Mouse (Mus musculus): ENCODE results near the gene Dusp9. TPM values are rescaled to one million over a fixed set of nuclear protein-coding genes. Genes with fewer than 3 reads are reported as not detected.

Gene Dusp9
- total and polyA plus RNA-seq, 2 experiments from 2014 or later, result 1.1 to 2.3 TPM

DNA sequence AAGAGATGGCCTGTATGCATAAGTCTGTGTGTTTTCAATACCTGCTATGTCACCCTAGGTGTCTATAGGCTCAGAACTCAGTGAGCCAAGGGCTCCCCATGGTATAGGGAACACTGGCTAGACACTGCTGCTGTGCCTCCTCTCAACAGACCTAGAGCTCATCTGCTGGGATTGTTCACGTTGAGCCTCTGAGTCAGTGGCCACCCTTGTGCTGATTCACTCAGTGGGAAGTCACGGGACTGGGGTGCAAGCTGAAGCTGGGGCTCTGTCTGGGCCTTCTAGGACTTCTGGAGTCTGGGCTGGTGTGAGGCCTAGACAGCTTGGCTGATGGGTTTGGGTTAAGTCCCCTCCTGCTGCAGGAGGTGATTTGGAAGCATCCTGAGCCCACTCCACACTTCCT, 36.0 kb downstream of the Dusp9 start:
- 74% methylated on average over 2 of the region's 2 CpGs for WGBS
- Histone ChIP-seq H3K4me1 (ENCODE audit: insufficient read depth, low read length) (no peaks in the 10 kb centered on the region), H3K4me2 (ENCODE audit: low read depth, low read length) (peak overlapping the region; percentile 65), H3K4me3 (ENCODE audit: low read length) (0 out of 2 replicates have a peak overlapping the region, but pooled peaks have one; percentile 58), H3K9ac (replicated peaks; ENCODE audit: low read length) (no peak overlapping the region; the same call in 1 of the 2 replicates), H3K9me3 (ENCODE audit: low read length) (no peaks in the 10 kb centered on the region), H3K27ac (no peak overlapping the region), H3K27me3 (ENCODE audit: insufficient read depth, low read length) (no peaks in the 10 kb centered on the region), H3K36me3 (ENCODE audit: insufficient read depth, low read length) (no peaks in the 10 kb centered on the region)
- no peak for TF ChIP-seq CTCF (IDR thresholded peaks at IDR 0.05; ENCODE audit: low read depth)
- ATAC-seq (no peak), DNase-seq (ENCODE audit: low spot score) (no peak)

DNA sequence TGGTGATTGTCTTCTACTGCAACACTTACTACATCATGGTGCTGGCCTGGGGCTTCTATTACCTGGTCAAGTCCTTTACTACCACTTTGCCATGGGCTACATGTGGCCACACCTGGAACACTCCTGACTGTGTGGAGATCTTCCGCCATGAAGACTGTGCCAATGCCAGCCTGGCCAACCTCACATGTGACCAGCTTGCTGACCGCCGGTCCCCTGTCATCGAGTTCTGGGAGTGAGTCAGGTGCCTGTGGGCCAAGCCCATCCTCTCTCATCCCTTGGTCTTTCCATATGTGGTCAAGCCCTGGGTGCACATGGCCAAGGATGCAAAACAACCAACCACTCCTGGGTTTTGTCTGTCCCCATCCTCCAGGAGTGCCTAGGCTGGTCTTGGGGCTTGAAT, 37.4 kb downstream of the Dusp9 start:
- H3K4me1 ChIP-seq (ENCODE audit: insufficient read depth, low read length), result no peaks in the 10 kb centered on the region
- H3K9ac ChIP-seq (replicated peaks; ENCODE audit: low read length), result no peak overlapping the region
- no peaks in the 10 kb centered on the region for H3K9me3 ChIP-seq (ENCODE audit: low read length)
- 96% methylated on average over 4 of the region's 4 CpGs for WGBS
- no peak overlapping the region for H3K27ac ChIP-seq
- TF ChIP-seq CTCF (IDR thresholded peaks at IDR 0.05; ENCODE audit: low read depth), result no peak
- ATAC-seq (no peak), DNase-seq (ENCODE audit: low spot score) (no peak)
- no peaks in the 10 kb centered on the region for H3K36me3 ChIP-seq (ENCODE audit: insufficient read depth, low read length)
- no peak overlapping the region for H3K4me2 ChIP-seq (ENCODE audit: low read depth, low read length)
- H3K4me3 ChIP-seq (ENCODE audit: low read length), result no peak overlapping the region
- H3K27me3 ChIP-seq (ENCODE audit: insufficient read depth, low read length), result no peaks in the 10 kb centered on the region

DNA sequence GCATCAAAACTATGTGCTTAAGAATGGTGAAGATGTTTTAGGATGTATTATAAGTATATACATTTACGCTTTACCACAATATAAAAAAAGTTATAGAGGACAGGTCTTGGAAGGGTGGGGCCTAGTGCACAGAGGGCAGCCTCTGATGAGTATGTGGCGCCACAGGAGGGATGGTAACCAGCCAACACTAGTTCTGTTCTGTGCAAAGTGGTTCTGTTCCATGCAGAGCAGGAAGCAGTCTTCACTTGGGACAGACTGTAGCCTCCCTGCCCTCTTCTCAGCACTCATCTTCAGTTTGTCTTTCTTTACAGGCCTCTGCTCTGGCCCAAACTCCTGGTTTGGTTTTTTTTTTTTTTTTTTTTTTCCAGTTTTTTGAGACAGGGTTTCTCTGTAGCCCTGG, 44.9 kb downstream of the Dusp9 start:
- TF ChIP-seq CTCF (IDR thresholded peaks at IDR 0.05; ENCODE audit: low read depth), result no peak
- DNase-seq (ENCODE audit: low spot score), result no peak
- no peaks in the 10 kb centered on the region for H3K9me3 ChIP-seq (ENCODE audit: low read length)
- H3K27me3 ChIP-seq (ENCODE audit: insufficient read depth, low read length), result no peaks in the 10 kb centered on the region
- no peak overlapping the region for H3K4me3 ChIP-seq (ENCODE audit: low read length)
- H3K9ac ChIP-seq (replicated peaks; ENCODE audit: low read length), result no peak overlapping the region
- no peak overlapping the region for H3K27ac ChIP-seq
- no peak overlapping the region for H3K4me2 ChIP-seq (ENCODE audit: low read depth, low read length)
- peaks cover 8% of the 10 kb centered on the region; the same call in 1 of the 2 replicates for H3K36me3 ChIP-seq (ENCODE audit: insufficient read depth, low read length)
- 79% methylated on average over 2 of the region's 2 CpGs for WGBS
- no peaks in the 10 kb centered on the region for H3K4me1 ChIP-seq (ENCODE audit: insufficient read depth, low read length)
- ATAC-seq, result no peak

DNA sequence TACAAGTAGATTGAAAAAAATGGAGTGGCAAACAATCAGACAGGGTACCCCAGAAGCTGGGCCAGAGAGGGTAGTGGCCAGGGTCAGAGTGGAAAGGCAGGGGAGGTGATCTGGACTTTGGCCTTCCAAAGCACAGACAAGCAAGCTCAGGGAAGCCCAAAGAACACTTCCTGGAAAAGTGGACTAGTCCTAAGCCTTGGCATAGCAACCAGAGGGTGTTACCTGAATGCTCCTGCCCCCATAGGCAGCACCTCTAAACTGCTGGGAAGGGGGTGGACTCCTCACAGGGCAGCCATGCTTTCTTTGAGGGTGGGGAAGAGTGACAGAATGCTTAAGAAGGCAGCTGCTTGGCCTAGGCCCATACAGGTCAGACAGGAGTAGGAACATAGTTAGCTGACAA, 45.8 kb downstream of the Dusp9 start:
- H3K9me3 ChIP-seq (ENCODE audit: low read length), result no peaks in the 10 kb centered on the region
- no peak for ATAC-seq

DNA sequence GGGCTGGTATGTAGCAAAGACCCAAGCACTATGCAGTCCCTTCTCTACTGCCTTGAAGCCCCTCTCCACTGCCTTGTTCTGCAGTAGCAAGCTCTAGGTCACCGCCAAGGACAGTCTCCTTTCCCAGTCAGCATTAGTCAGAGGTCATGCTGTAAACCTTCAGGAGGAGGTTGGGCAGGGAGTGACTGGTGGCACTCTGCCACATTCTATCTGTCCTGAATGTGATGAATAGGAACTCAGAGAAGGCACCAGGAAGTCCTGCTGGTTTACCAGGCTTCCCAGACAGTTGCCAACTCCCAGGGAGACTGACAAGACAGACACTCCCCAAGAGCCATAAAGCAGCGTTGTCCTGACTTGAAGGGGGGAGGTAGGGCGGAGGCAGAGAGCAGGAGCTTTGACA, 46.4 kb downstream of the Dusp9 start:
- Histone ChIP-seq H3K27me3 (ENCODE audit: insufficient read depth, low read length) (no peaks in the 10 kb centered on the region), H3K27ac (no peak overlapping the region), H3K9ac (replicated peaks; ENCODE audit: low read length) (no peak overlapping the region), H3K4me3 (ENCODE audit: low read length) (no peak overlapping the region), H3K36me3 (ENCODE audit: insufficient read depth, low read length) (peaks cover 8% of the 10 kb centered on the region; the same call in 1 of the 2 replicates), H3K4me1 (ENCODE audit: insufficient read depth, low read length) (no peaks in the 10 kb centered on the region), H3K4me2 (ENCODE audit: low read depth, low read length) (no peak overlapping the region), H3K9me3 (ENCODE audit: low read length) (no peaks in the 10 kb centered on the region)
- ATAC-seq, result peak; percentile 43; the same call in 1 of the 2 replicates
- no peak for DNase-seq (ENCODE audit: low spot score)
- WGBS, result 56% methylated on average over 3 of the region's 3 CpGs
- TF ChIP-seq CTCF (IDR thresholded peaks at IDR 0.05; ENCODE audit: low read depth), result no peak

More for the DNA sequence above, 45.8 kb downstream of the Dusp9 start:
- Histone ChIP-seq H3K4me1 (ENCODE audit: insufficient read depth, low read length) (no peaks in the 10 kb centered on the region), H3K27ac (no peak overlapping the region), H3K4me3 (ENCODE audit: low read length) (no peak overlapping the region), H3K9ac (replicated peaks; ENCODE audit: low read length) (no peak overlapping the region), H3K27me3 (ENCODE audit: insufficient read depth, low read length) (no peaks in the 10 kb centered on the region), H3K4me2 (ENCODE audit: low read depth, low read length) (no peak overlapping the region), H3K36me3 (ENCODE audit: insufficient read depth, low read length) (peaks cover 8% of the 10 kb centered on the region; the same call in 1 of the 2 replicates)
- TF ChIP-seq CTCF (IDR thresholded peaks at IDR 0.05; ENCODE audit: low read depth), result no peak
- DNase-seq (ENCODE audit: low spot score), result no peak

DNA sequence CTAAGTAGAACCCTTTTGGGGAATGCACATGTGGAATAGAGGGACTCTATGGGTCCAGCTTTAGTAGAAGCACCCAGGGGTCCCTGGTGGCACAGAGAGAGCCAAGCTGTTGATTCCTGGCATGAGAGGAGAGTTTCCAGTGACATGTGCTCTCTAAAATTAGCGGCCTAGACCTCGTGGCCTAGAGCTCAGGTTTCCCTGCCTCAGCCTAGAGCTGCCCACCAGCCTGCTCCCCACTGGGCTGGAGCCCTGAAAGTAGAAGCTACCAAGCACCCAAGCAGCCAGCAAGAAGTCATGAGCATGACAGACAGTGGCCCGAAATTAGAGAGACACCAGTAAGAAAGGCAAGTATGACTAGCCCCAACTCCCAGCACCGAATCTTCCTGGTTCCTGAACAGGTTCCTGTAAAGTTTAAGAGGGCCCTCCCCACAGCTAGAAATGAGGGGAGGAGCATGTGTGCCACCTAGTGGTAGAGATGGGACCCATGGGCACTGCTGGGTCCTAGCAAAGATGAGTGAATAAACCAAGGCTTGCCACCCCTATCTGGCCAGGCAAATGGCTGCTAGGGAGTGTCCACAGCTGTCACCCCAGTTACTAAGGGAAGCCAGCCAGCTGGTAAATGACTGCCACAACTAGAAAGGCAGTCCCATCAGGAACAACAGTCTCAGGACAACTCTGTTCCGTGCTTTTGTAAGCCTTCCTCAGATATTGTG, 51.9 kb downstream of the Dusp9 start:
- ATAC-seq, result peak; percentile 63; the same call in 1 of the 2 replicates

More for the DNA sequence above, 51.9 kb downstream of the Dusp9 start:
- DNase-seq (ENCODE audit: low spot score), result peak; percentile 50
- WGBS, result 79% methylated on average over 5 of the region's 5 CpGs
- Histone ChIP-seq H3K4me1 (ENCODE audit: insufficient read depth, low read length) (no peaks in the 10 kb centered on the region), H3K4me2 (ENCODE audit: low read depth, low read length) (no peak overlapping the region), H3K9me3 (ENCODE audit: low read length) (no peaks in the 10 kb centered on the region), H3K9ac (replicated peaks; ENCODE audit: low read length) (no peak overlapping the region), H3K27ac (no peak overlapping the region), H3K36me3 (ENCODE audit: insufficient read depth, low read length) (peaks cover 8% of the 10 kb centered on the region; the same call in 1 of the 2 replicates), H3K4me3 (ENCODE audit: low read length) (no peak overlapping the region), H3K27me3 (ENCODE audit: insufficient read depth, low read length) (no peaks in the 10 kb centered on the region)
- TF ChIP-seq CTCF (IDR thresholded peaks at IDR 0.05; ENCODE audit: low read depth), result peak; percentile 73

Other genes with a start within 250 kb of the Dusp9 start
- gene Gm18336, start 240.7 kb upstream of the Dusp9 start, total RNA-seq (2014; rRNA removed), result 0.14 and 0.16 TPM in 2 replicates
- gene Gm18336, start 240.7 kb upstream of the Dusp9 start, polyA plus RNA-seq (2015; fragmentation: Nextera tagmentation; extraction: Ambion mirVana), result 0.06 TPM in 1 of 2 replicates, not detected in the other
- gene Zfp92, start 228.3 kb upstream of the Dusp9 start, total RNA-seq (2014; rRNA removed), result 4.5 TPM in 2 replicates
- gene Zfp92, start 228.3 kb upstream of the Dusp9 start, polyA plus RNA-seq (2015; fragmentation: Nextera tagmentation; extraction: Ambion mirVana), result 1.0 and 1.2 TPM in 2 replicates
- not detected in 2 replicates for gene Trex2, start 204.1 kb upstream of the Dusp9 start, total RNA-seq (2014; rRNA removed)
- gene Trex2, start 204.1 kb upstream of the Dusp9 start, polyA plus RNA-seq (2015; fragmentation: Nextera tagmentation; extraction: Ambion mirVana), result not detected in 2 replicates
- 22.0 and 33.5 TPM in 2 replicates for gene Haus7, start 180.4 kb upstream of the Dusp9 start, total RNA-seq (2014; rRNA removed)
- gene Haus7, start 180.4 kb upstream of the Dusp9 start, polyA plus RNA-seq (2015; fragmentation: Nextera tagmentation; extraction: Ambion mirVana), result 62.8 and 63.7 TPM in 2 replicates
- gene Bgn, start 155.8 kb upstream of the Dusp9 start, total RNA-seq (2014; rRNA removed), result 51.9 and 68.9 TPM in 2 replicates
- gene Bgn, start 155.8 kb upstream of the Dusp9 start, polyA plus RNA-seq (2015; fragmentation: Nextera tagmentation; extraction: Ambion mirVana), result 17.9 and 23.7 TPM in 2 replicates
- 40.9 and 44.0 TPM in 2 replicates for gene Atp2b3, start 136.3 kb upstream of the Dusp9 start, total RNA-seq (2014; rRNA removed)
- gene Atp2b3, start 136.3 kb upstream of the Dusp9 start, polyA plus RNA-seq (2015; fragmentation: Nextera tagmentation; extraction: Ambion mirVana), result 8.1 and 8.2 TPM in 2 replicates
- 109 and 116 TPM in 2 replicates for gene Pnck, start 20.7 kb downstream of the Dusp9 start, total RNA-seq (2014; rRNA removed)
- gene Pnck, start 20.7 kb downstream of the Dusp9 start, polyA plus RNA-seq (2015; fragmentation: Nextera tagmentation; extraction: Ambion mirVana), result 145 and 149 TPM in 2 replicates
- 60.6 and 61.1 TPM in 2 replicates for gene Slc6a8, start 33.7 kb downstream of the Dusp9 start, total RNA-seq (2014; rRNA removed)
- 7.6 and 8.2 TPM in 2 replicates for gene Slc6a8, start 33.7 kb downstream of the Dusp9 start, polyA plus RNA-seq (2015; fragmentation: Nextera tagmentation; extraction: Ambion mirVana)
- 50.1 and 50.6 TPM in 2 replicates for gene Bcap31, start 76.8 kb downstream of the Dusp9 start, total RNA-seq (2014; rRNA removed)
- 150 and 157 TPM in 2 replicates for gene Bcap31, start 76.8 kb downstream of the Dusp9 start, polyA plus RNA-seq (2015; fragmentation: Nextera tagmentation; extraction: Ambion mirVana)
- gene Abcd1, start 77.2 kb downstream of the Dusp9 start, total RNA-seq (2014; rRNA removed), result 16.6 and 18.0 TPM in 2 replicates
- 8.4 and 8.5 TPM in 2 replicates for gene Abcd1, start 77.2 kb downstream of the Dusp9 start, polyA plus RNA-seq (2015; fragmentation: Nextera tagmentation; extraction: Ambion mirVana)
- gene Plxnb3, start 117.7 kb downstream of the Dusp9 start, total RNA-seq (2014; rRNA removed), result 7.4 and 13.6 TPM in 2 replicates
- gene Plxnb3, start 117.7 kb downstream of the Dusp9 start, polyA plus RNA-seq (2015; fragmentation: Nextera tagmentation; extraction: Ambion mirVana), result 1.8 and 2.0 TPM in 2 replicates
- 1.8 and 2.1 TPM in 2 replicates for gene Srpk3, start 135.0 kb downstream of the Dusp9 start, total RNA-seq (2014; rRNA removed)
- gene Srpk3, start 135.0 kb downstream of the Dusp9 start, polyA plus RNA-seq (2015; fragmentation: Nextera tagmentation; extraction: Ambion mirVana), result 2.7 and 2.9 TPM in 2 replicates
- 238 and 257 TPM in 2 replicates for gene Idh3g, start 147.5 kb downstream of the Dusp9 start, total RNA-seq (2014; rRNA removed)
- 244 and 248 TPM in 2 replicates for gene Idh3g, start 147.5 kb downstream of the Dusp9 start, polyA plus RNA-seq (2015; fragmentation: Nextera tagmentation; extraction: Ambion mirVana)
- gene Ssr4, start 147.6 kb downstream of the Dusp9 start, total RNA-seq (2014; rRNA removed), result 89.0 and 144 TPM in 2 replicates
- 196 and 199 TPM in 2 replicates for gene Ssr4, start 147.6 kb downstream of the Dusp9 start, polyA plus RNA-seq (2015; fragmentation: Nextera tagmentation; extraction: Ambion mirVana)
- 137 and 159 TPM in 2 replicates for gene Pdzd4, start 185.6 kb downstream of the Dusp9 start, total RNA-seq (2014; rRNA removed)
- gene Pdzd4, start 185.6 kb downstream of the Dusp9 start, polyA plus RNA-seq (2015; fragmentation: Nextera tagmentation; extraction: Ambion mirVana), result 3.4 and 3.5 TPM in 2 replicates

Data from hindbrain, postnatal 0 days (tissue).